Mouse (Mus musculus): Measurements from ENCODE around the gene Fam98b.

GRCm38 (mm10) chr2:117263786-117264408 lies 14.4 kb downstream of the Fam98b start:
- TF ChIP-seq HCFC1 (IDR thresholded peaks at IDR 0.05; ENCODE audit: borderline replicate concordance, insufficient read depth, low read length), result no peak
- TF ChIP-seq CHD2 (IDR thresholded peaks at IDR 0.05; ENCODE audit: low read depth, low read length), result no peak
- TF ChIP-seq MAFK (IDR thresholded peaks at IDR 0.05; ENCODE audit: insufficient read depth, low read depth, low read length), result no peak
- peak; percentile 8; the same call in 1 of the 2 replicates for TF ChIP-seq ZC3H11A (IDR thresholded peaks at IDR 0.05; ENCODE audit: borderline replicate concordance, low read depth, low read length)
- TF ChIP-seq ZNF384 (IDR thresholded peaks at IDR 0.05; ENCODE audit: low read depth, low read length), result no peak
